Mouse (Mus musculus): ENCODE results near the gene Lgalsl. TPM values are rescaled to one million over a fixed set of nuclear protein-coding genes. Genes with fewer than 3 reads are reported as not detected.

Lgalsl gene
- polyA plus RNA-seq (2014; fragmentation: Nextera tagmentation; extraction: Ambion mirVana), result 46.5 and 50.4 TPM in 2 replicates

DNA sequence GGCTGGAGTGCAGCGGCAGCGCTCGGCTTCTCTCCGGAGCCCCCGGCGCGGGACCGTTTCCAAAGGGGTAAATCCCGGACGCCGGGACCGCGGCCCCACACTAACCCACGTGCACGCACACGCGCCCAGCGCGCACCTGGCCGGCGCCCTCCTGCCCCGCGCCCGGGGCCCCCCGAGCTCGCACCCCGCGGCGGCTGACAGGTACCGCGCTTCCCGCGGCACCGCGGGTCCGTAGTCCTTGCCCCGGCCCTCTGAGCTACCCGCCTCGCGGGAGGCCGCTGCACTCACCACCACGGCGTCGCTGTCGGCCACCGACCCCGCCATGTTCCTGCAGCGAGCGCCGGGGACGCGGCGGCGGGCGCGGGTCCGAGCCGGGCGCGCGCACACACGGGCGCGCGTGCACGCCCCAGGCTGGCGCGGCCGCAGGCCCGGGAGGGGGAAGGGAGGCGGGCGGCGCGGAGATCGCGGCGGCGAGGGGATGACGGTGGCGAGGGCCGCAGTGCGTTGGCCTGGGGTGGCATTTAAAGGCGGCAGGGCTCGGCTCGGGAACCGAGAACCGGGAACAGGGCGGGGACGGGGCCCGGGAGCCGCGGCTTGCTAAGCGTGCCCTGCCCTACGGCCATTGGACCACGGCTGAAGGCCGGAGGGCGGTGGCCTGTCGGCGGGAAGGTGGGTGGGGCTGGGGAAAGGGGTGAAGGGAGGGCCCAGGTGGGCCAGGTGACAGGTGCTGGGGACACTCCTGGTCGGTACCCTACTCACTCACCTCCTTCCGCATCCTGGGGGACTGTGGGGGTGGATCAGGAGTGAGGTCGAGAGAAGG, at the start of gene Lgalsl:
Lgalsl (minus strand) TSS at position 371 of the 820 bp plus-strand sequence.
- no peaks in the 10 kb centered on the region for H3K27me3 ChIP-seq (ENCODE audit: insufficient read depth, low read length)
- peak within 1 kb of the TSS; percentile 90 for H3K27ac ChIP-seq (ENCODE audit: low read depth)
- no peaks in the 10 kb centered on the region for H3K9me3 ChIP-seq (ENCODE audit: low read depth, low read length)
- H3K4me2 ChIP-seq, result peak within 1 kb of the TSS; percentile 82
- H3K36me3 ChIP-seq (ENCODE audit: insufficient read depth), result peaks cover 21% of the 10 kb centered on the region
- peak within 1 kb of the TSS; percentile 96 for H3K9ac ChIP-seq
- H3K4me1 ChIP-seq (ENCODE audit: insufficient read depth), result peaks cover 15% of the 10 kb centered on the region
- under 1% methylated on average over 89 of the region's 102 CpGs for WGBS
- DNase-seq (peak; percentile 80), ATAC-seq (ENCODE audit: insufficient read depth) (peak; percentile 90)
- peak within 1 kb of the TSS; percentile 92 for H3K4me3 ChIP-seq (ENCODE audit: low read depth, low read length)
- no peak for TF ChIP-seq CTCF (IDR thresholded peaks at IDR 0.05; ENCODE audit: low read depth)

DNA sequence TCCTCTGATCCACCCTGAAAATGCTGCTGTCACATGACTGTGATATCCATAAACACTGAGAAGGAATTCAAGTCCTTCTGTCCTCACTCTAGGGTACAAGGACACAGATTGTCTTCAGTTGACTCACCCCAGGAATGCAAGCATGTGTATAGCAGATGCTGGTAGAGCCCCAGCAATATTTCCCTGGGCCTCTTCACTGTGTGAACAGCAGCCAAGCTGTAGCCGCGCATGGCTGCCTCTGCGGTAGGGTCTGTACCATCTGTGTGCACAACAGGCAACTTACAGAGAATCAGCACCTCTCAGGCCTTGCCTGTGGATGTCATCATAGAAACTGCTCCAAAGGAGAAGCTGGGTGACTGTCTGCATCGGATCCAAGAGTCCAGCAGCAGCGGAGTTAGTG, 47.8 kb upstream of the Lgalsl start:
- TF ChIP-seq CTCF (IDR thresholded peaks at IDR 0.05; ENCODE audit: low read depth), result no peak
- Histone ChIP-seq H3K4me1 (ENCODE audit: insufficient read depth) (no peaks in the 10 kb centered on the region), H3K36me3 (ENCODE audit: insufficient read depth) (no peaks in the 10 kb centered on the region), H3K27ac (ENCODE audit: low read depth) (no peak overlapping the region), H3K9me3 (ENCODE audit: low read depth, low read length) (no peaks in the 10 kb centered on the region), H3K4me3 (ENCODE audit: low read depth, low read length) (no peak overlapping the region), H3K4me2 (no peak overlapping the region), H3K9ac (no peak overlapping the region), H3K27me3 (ENCODE audit: insufficient read depth, low read length) (no peaks in the 10 kb centered on the region)
- ATAC-seq (ENCODE audit: insufficient read depth) (no peak; the same call in 1 of the 2 replicates), DNase-seq (no peak)
- WGBS, result 88% methylated on average over 5 of the region's 5 CpGs

DNA sequence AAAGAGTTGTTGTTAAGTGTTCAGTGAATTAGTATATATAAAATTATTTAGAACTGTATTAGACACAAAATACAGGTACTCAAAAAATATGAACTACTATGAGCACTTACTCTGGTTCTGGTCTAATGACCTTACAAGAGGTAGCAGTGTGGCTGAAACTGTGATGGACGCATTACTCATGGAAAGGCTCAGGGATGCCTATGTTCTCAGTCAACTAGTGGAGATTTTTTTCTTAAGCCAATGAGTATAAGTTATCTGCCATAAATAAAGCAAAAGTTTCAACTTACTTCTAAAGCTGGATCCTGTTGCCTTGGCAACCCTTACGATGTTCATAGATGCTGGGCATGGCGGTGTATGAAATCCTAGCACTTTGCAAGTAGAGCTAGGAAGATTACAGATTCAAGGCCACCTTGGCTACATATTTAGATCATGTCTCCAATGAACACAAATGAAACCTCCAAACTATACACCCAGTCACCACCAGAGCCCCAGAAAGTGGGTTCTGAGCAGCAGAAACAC, 46.8 kb upstream of the Lgalsl start:
- Histone ChIP-seq H3K9ac (no peak overlapping the region), H3K36me3 (ENCODE audit: insufficient read depth) (no peaks in the 10 kb centered on the region), H3K4me3 (ENCODE audit: low read depth, low read length) (no peak overlapping the region), H3K27ac (ENCODE audit: low read depth) (no peak overlapping the region), H3K4me1 (ENCODE audit: insufficient read depth) (no peaks in the 10 kb centered on the region), H3K4me2 (no peak overlapping the region), H3K9me3 (ENCODE audit: low read depth, low read length) (no peaks in the 10 kb centered on the region), H3K27me3 (ENCODE audit: insufficient read depth, low read length) (no peaks in the 10 kb centered on the region)
- 91% methylated on average over 3 of the region's 3 CpGs for WGBS
- no peak for DNase-seq
- ATAC-seq (ENCODE audit: insufficient read depth), result no peak
- TF ChIP-seq CTCF (IDR thresholded peaks at IDR 0.05; ENCODE audit: low read depth), result no peak

DNA sequence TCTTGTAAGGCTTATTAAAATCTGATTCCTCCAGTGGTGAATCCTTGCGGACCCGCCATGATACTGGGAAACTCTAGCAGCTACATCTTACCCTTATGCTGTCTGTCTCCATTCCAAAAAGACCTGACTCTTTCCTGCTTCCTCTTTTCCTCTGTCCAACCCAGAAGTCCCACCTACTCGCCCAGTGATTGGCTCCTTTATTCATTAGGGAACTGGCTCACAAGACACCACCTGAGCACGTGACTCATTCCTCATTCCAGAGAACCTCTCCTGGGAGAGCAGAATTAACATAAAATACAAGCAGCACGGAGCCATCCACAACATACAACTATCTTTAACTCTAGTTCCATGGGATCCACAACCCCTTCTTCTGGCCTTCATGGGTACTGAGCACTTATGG, 42.5 kb upstream of the Lgalsl start:
- H3K4me1 ChIP-seq (ENCODE audit: insufficient read depth), result no peaks in the 10 kb centered on the region
- H3K9me3 ChIP-seq (ENCODE audit: low read depth, low read length), result no peaks in the 10 kb centered on the region

DNA sequence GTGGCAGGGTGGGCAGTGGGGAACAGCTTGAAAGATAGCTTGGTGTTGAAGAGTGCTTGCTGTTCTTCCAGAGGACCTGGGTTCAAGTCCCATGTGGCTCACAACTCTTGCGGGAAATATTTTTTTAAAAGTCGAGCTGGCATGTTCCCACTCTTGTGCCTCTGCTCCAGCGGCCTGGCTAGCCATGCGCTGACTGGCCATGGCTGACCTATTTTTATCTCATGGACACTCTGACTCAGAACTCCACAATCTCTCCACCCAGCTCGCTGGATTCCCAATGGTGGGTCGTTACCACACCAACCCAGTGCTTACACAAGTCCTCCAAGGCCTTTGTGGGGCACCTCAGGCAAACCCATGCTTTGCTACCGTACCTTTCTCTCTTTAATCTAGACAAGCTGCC, 42.1 kb upstream of the Lgalsl start:
- Histone ChIP-seq H3K4me1 (ENCODE audit: insufficient read depth) (no peaks in the 10 kb centered on the region), H3K4me3 (ENCODE audit: low read depth, low read length) (no peak overlapping the region), H3K36me3 (ENCODE audit: insufficient read depth) (no peaks in the 10 kb centered on the region), H3K9ac (no peak overlapping the region), H3K27me3 (ENCODE audit: insufficient read depth, low read length) (no peaks in the 10 kb centered on the region), H3K4me2 (no peak overlapping the region), H3K9me3 (ENCODE audit: low read depth, low read length) (no peaks in the 10 kb centered on the region), H3K27ac (ENCODE audit: low read depth) (no peak overlapping the region)
- 82% methylated on average over 7 of the region's 7 CpGs for WGBS
- ATAC-seq (ENCODE audit: insufficient read depth) (no peak), DNase-seq (no peak)
- no peak for TF ChIP-seq CTCF (IDR thresholded peaks at IDR 0.05; ENCODE audit: low read depth)

More for the DNA sequence above, 42.5 kb upstream of the Lgalsl start:
- Histone ChIP-seq H3K4me2 (no peak overlapping the region), H3K9ac (no peak overlapping the region), H3K36me3 (ENCODE audit: insufficient read depth) (no peaks in the 10 kb centered on the region), H3K27me3 (ENCODE audit: insufficient read depth, low read length) (no peaks in the 10 kb centered on the region), H3K27ac (ENCODE audit: low read depth) (no peak overlapping the region), H3K4me3 (ENCODE audit: low read depth, low read length) (no peak overlapping the region)
- WGBS, result 68% methylated on average over 5 of the region's 5 CpGs
- TF ChIP-seq CTCF (IDR thresholded peaks at IDR 0.05; ENCODE audit: low read depth), result no peak
- no peak for DNase-seq
- no peak for ATAC-seq (ENCODE audit: insufficient read depth)

DNA sequence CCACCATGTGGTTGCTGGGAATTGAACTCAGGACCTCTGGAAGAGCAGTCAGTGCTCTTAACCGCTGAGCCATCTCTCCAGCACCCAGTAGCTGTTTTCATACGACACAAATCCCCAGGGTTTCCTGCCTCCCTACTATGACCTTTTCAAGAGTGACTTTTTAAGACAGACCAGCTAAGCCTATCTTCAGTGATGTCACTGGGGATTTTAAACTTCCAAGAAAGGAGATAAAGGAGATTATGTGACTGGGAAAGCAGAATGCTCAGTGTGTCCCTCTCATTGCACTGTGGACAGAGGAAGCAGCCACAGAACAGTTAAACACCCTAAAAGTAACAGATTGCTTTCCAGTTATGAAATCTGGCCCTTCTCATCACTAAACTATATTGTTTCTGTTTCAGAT, 41.6 kb upstream of the Lgalsl start:
- DNase-seq (no peak), ATAC-seq (ENCODE audit: insufficient read depth) (no peak)
- no peaks in the 10 kb centered on the region for H3K9me3 ChIP-seq (ENCODE audit: low read depth, low read length)
- H3K27me3 ChIP-seq (ENCODE audit: insufficient read depth, low read length), result no peaks in the 10 kb centered on the region
- no peaks in the 10 kb centered on the region for H3K36me3 ChIP-seq (ENCODE audit: insufficient read depth)
- 73% methylated on average over 2 of the region's 2 CpGs for WGBS
- no peak overlapping the region for H3K9ac ChIP-seq
- H3K4me2 ChIP-seq, result no peak overlapping the region
- H3K4me3 ChIP-seq (ENCODE audit: low read depth, low read length), result no peak overlapping the region
- no peak overlapping the region for H3K27ac ChIP-seq (ENCODE audit: low read depth)
- TF ChIP-seq CTCF (IDR thresholded peaks at IDR 0.05; ENCODE audit: low read depth), result no peak
- H3K4me1 ChIP-seq (ENCODE audit: insufficient read depth), result no peaks in the 10 kb centered on the region

DNA sequence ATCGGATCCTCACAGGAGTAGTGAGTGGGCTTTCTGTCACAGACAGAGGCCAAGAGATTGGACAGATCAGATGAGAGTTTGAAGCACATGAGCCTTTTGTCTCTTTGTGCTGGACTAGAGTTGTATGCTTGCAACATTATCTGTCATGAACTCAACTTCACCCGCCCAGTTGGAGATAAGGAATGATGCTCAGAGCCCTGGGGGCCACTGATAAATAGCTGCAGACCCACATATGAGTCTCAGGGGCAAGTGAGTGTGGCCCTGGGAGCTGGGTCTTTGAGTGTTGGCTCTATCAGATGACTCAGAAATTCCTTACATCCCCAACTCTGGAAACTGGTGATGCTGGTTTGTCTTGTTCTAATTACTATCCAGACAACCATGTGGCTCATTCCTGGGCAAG, 39.1 kb upstream of the Lgalsl start:
- WGBS, result 60% methylated on average over 2 of the region's 2 CpGs
- H3K9me3 ChIP-seq (ENCODE audit: low read depth, low read length), result no peaks in the 10 kb centered on the region
- no peaks in the 10 kb centered on the region for H3K4me1 ChIP-seq (ENCODE audit: insufficient read depth)
- no peak overlapping the region for H3K27ac ChIP-seq (ENCODE audit: low read depth)
- DNase-seq, result no peak
- H3K4me2 ChIP-seq, result no peak overlapping the region
- no peak for TF ChIP-seq CTCF (IDR thresholded peaks at IDR 0.05; ENCODE audit: low read depth)
- no peak for ATAC-seq (ENCODE audit: insufficient read depth)
- H3K36me3 ChIP-seq (ENCODE audit: insufficient read depth), result no peaks in the 10 kb centered on the region
- H3K27me3 ChIP-seq (ENCODE audit: insufficient read depth, low read length), result no peaks in the 10 kb centered on the region
- no peak overlapping the region for H3K4me3 ChIP-seq (ENCODE audit: low read depth, low read length)
- H3K9ac ChIP-seq, result no peak overlapping the region
